Mouse (Mus musculus) megakaryocyte, embryonic 14.5 days (primary cell): ENCODE measurements around the gene Alox5.

Experiments
- FLI1 ChIP-seq: IDR thresholded peaks from 2 replicates; pipeline ENCODE4 v1.6.1; 2012; ENCODE audit warnings: low read length, inconsistent platforms, mixed read lengths
- GATA1 ChIP-seq: IDR thresholded peaks from 3 replicates; pipeline ENCODE4 v1.6.1; 2012; ENCODE audit warnings: mixed read lengths, low read length, inconsistent platforms, borderline replicate concordance

DNA sequence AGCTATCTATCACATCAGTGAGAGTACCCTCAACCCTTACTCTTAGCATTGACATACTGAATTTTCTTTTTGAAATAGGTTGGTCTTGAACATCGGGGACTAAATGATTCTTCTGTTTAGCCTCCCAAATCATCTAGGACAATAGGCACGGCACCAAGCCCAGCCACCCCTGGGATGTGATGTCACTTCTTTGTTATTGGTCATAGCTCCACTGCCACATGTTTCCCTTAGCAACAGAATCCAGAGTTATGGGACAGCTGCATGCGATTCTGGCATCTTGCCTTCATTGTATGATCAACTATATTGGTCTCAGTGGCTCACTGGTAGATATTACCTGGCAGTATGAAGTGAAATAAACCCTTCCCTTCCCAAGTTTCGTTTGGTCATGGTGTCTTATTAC lies 20.5 kb downstream of the Alox5 start:
- no peak for TF ChIP-seq GATA1
- TF ChIP-seq FLI1 = no peak
